Mouse (Mus musculus): ENCODE measurements around the gene Sult2b1.

Sult2b1 gene

DNA sequence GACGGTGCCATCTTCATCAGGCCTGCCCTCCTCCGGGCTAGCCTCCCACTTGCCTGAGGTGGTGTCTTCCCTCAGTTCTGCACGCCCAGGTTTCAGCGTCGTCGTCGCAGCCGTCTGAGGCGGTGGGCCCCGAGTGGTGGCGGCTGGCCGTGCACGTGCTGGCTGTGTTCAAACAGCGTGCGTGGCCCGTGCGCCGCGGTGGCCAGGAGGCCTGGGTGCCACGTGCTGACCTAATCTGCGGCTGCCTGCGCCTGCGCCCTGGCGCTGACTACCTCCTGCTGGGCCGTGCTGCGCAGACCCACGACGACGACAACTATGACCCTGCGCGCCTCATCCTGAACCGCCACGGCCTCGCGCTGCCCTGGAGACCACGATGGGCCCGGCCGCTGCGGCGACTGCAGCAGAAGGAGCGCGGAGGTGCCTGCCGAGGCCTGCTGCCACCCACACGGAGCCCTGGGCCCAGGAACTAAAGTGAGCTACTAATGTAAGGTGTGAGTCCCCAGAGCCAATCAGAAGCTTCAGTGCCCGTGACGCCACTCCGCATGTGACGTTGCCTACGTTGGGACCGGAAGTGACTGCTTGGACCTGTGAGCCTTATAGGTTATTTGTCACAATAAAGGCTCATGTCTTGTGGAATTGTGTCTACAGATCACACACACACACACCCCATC lies 90.4 kb downstream of the Sult2b1 start, which contains the start of gene Sec1:
TSS of gene Sec1 (minus strand) at position 482 of the 671 bp plus-strand sequence.
- DNase-seq = no peak

DNA sequence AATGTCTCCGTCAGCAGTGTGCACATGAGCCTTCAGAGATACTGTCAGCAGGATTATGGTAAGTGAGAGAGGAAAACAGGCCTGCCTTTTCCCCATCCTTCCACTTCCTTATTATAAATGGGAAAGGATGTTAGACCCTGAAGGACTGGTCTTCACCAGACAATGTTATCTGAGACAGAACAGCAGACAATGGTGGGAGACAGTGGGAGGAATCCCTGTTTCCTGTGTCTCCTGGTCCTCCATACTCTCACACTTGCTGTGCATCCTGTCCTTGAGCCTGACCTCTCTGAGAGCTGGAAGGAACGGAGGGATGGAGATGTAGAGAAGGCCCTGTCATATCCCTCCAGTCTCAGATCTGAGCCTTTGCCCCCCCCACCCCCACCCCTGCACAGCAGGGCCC lies 92.1 kb downstream of the Sult2b1 start:
- no peak for DNase-seq

GRCm38 (mm10) chr7:45689800-45690199 lies 94.7 kb downstream of the Sult2b1 start:
- DNase-seq = no peak

- no peak for DNase-seq
These were observed 95.4 kb downstream of the Sult2b1 start for GRCm38 (mm10) chr7:45689099-45689498.

- DNase-seq = no peak
These were observed 97.6 kb downstream of the Sult2b1 start for GRCm38 (mm10) chr7:45686841-45687240.

DNA sequence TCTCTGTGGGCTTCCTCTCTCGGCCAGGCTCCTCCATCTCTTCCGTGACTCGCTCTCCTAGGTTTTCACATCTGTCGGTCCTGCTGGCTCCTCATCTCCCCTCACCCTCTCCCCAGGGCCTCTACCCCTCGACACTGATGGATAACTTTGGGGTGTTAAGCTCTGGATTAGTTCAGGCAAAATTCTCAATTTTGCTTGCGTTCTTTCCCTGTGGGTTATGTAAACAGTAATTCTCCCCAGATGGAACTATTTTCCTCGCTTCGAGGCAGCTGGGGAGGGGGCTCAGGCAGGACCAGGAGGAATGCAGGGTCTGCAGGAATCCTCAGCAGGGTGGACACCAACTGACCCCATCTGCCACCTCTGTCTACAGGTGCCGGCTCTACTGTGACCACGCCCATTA lies 98.7 kb downstream of the Sult2b1 start:
- DNase-seq = no peak

DNA sequence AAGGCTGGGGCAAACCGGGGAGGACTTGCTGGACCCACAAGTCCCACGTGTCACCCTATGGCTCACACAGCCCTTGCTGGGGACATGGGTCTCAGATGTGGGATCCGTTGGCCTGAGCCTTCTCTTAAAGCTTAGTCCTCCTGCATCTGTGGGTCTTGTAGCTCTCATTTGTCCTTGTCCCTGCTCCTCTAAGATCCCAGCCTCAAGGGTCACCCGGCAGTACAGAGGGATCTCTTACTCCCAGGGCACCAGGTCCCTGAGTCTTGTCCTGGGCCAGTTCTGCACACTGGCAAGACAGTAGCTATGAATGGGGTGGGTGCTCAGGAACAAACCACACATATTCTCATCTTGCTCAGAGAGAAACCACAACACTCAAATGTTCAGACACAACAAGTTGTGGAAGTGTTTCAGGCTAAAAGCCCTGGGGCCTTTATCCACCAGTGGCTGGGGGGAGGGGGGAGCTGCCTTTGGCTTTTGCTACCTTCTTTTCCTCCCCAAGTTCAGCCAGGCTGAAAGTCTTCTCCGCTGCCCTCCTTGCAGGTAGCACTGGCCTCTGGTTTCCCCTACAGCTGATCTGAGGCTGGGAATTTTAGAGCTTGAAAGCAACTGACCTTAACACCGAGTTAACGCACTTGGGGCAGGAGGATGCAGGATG lies 100.9 kb downstream of the Sult2b1 start, which contains the start of gene Ntn5:
TSS of gene Ntn5 (plus strand) at position 627 of the 655 bp plus-strand sequence.
- no peak for DNase-seq

DNA sequence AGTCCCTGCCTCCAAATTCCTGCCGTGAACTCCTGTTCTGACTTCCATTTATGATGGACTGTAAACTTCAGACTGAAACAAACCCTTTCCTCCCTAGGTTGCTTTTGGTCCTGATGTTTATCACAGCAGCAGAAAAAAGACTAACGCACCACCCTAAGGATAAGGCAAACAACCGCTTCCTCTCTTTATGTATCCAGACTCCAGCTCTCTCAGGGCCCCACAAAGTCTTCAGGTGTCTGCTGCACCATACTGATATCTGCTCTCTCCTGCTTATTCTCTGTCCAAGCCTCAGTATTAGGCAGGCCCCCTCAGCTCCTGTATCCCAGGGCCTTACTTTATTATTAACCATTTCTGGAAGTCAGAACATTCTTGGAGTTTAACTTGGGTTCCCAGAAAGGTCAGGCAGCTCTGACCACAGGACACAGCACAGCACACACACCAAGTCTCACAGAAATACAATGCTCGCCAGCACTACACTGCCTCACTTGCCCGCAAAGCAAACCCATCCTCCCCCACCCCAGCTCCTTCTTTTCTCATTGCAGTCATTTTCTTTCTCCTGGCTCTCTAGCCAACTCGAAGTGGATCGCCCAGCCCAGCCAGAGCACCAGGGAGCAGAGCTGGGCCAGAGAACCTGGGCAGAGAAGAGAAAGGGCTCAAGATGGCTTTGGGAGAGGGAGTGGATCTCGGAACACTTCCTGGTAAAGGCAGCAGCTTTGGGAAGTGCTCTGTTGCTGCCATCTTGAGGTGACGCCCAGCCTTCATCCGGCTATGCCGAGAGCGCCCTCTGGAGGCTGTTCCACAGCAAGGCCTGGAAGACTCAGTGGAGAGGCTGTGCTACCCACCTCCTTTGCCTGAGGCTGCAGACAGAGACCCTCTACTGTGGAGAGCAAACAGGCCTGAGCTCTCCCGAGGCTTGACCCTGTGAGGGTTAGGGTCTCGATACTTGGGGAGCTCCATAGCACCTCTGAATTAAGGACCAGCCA lies 102.0 kb downstream of the Sult2b1 start:
- peak; percentile 88 for DNase-seq

GRCm38 (mm10) chr7:45681046-45681736 lies 103.3 kb downstream of the Sult2b1 start:
- DNase-seq = no peak

Measured in liver (tissue).